Mouse (Mus musculus): ENCODE measurements around the gene Irf6. TPM values are rescaled to one million over a fixed set of nuclear protein-coding genes. Genes with fewer than 3 reads are reported as not detected.
A peak's percentile ranks its signal among the peaks of the same experiment; 100 is the strongest.

The Irf6 gene
- 0.75 and 1.4 TPM in 2 replicates for polyA plus RNA-seq (2015; fragmentation: Nextera tagmentation; extraction: Ambion mirVana)

- Histone ChIP-seq H3K4me1 (replicated peaks; ENCODE audit: control insufficient read depth, insufficient read depth, low read length) (peaks cover 10% of the 10 kb centered on the region), H3K36me3 (ENCODE audit: control insufficient read depth, insufficient read depth) (no peaks in the 10 kb centered on the region), H3K27ac (ENCODE audit: low read length) (no peak within 1 kb of the TSS), H3K9me3 (ENCODE audit: control insufficient read depth, low read length) (no peaks in the 10 kb centered on the region), H3K27me3 (replicated peaks; ENCODE audit: control insufficient read depth, insufficient read depth, low read length) (peaks cover 30% of the 10 kb centered on the region), H3K9ac (replicated peaks; ENCODE audit: low read depth, low read length) (no peak within 1 kb of the TSS), H3K4me3 (replicated peaks; ENCODE audit: low read length) (peak within 1 kb of the TSS; percentile 9), H3K4me2 (ENCODE audit: low read length) (peak within 1 kb of the TSS; percentile 23)
- peak; percentile 28; the same call in 1 of the 2 replicates for ATAC-seq
- WGBS, result under 1% methylated on average over 30 of the region's 30 CpGs
Observed at GRCm38 (mm10) chr1:193152872-193153271, at the start of gene Irf6. TSS of gene Irf6 (plus strand) at chr1:193153111.

GRCm38 (mm10) chr1:193112093-193112492 lies 40.8 kb upstream of the Irf6 start:
- no peaks in the 10 kb centered on the region for H3K4me1 ChIP-seq (replicated peaks; ENCODE audit: control insufficient read depth, insufficient read depth, low read length)
- peak; percentile 23; the same call in 1 of the 2 replicates for ATAC-seq
- peaks cover 79% of the 10 kb centered on the region for H3K36me3 ChIP-seq (ENCODE audit: control insufficient read depth, insufficient read depth)
- 80% methylated on average over 9 of the region's 9 CpGs for WGBS
- H3K27ac ChIP-seq (ENCODE audit: low read length), result no peak overlapping the region
- H3K27me3 ChIP-seq (replicated peaks; ENCODE audit: control insufficient read depth, insufficient read depth, low read length), result no peaks in the 10 kb centered on the region
- no peak overlapping the region for H3K9ac ChIP-seq (replicated peaks; ENCODE audit: low read depth, low read length)
- no peak overlapping the region for H3K4me2 ChIP-seq (ENCODE audit: low read length)
- no peak overlapping the region for H3K4me3 ChIP-seq (replicated peaks; ENCODE audit: low read length)
- H3K9me3 ChIP-seq (ENCODE audit: control insufficient read depth, low read length), result no peaks in the 10 kb centered on the region

- H3K36me3 ChIP-seq (ENCODE audit: control insufficient read depth, insufficient read depth), result peaks cover 59% of the 10 kb centered on the region
- H3K4me2 ChIP-seq (ENCODE audit: low read length), result no peak overlapping the region
- H3K27me3 ChIP-seq (replicated peaks; ENCODE audit: control insufficient read depth, insufficient read depth, low read length), result no peaks in the 10 kb centered on the region
- no peak overlapping the region for H3K27ac ChIP-seq (ENCODE audit: low read length)
- no peak overlapping the region for H3K4me3 ChIP-seq (replicated peaks; ENCODE audit: low read length)
- no peaks in the 10 kb centered on the region for H3K4me1 ChIP-seq (replicated peaks; ENCODE audit: control insufficient read depth, insufficient read depth, low read length)
- 95% methylated on average over 7 of the region's 7 CpGs for WGBS
- no peaks in the 10 kb centered on the region for H3K9me3 ChIP-seq (ENCODE audit: control insufficient read depth, low read length)
- no peak for ATAC-seq
- no peak overlapping the region for H3K9ac ChIP-seq (replicated peaks; ENCODE audit: low read depth, low read length)
Observed at GRCm38 (mm10) chr1:193122793-193123192, 30.1 kb upstream of the Irf6 start.

GRCm38 (mm10) chr1:193123290-193123689 lies 29.6 kb upstream of the Irf6 start:
- 96% methylated on average over 6 of the region's 6 CpGs for WGBS
- no peak for ATAC-seq
- H3K9ac ChIP-seq (replicated peaks; ENCODE audit: low read depth, low read length), result no peak overlapping the region
- no peaks in the 10 kb centered on the region for H3K9me3 ChIP-seq (ENCODE audit: control insufficient read depth, low read length)
- H3K27ac ChIP-seq (ENCODE audit: low read length), result no peak overlapping the region
- no peaks in the 10 kb centered on the region for H3K27me3 ChIP-seq (replicated peaks; ENCODE audit: control insufficient read depth, insufficient read depth, low read length)
- no peak overlapping the region for H3K4me3 ChIP-seq (replicated peaks; ENCODE audit: low read length)
- no peak overlapping the region for H3K4me2 ChIP-seq (ENCODE audit: low read length)
- no peaks in the 10 kb centered on the region for H3K4me1 ChIP-seq (replicated peaks; ENCODE audit: control insufficient read depth, insufficient read depth, low read length)
- peaks cover 54% of the 10 kb centered on the region for H3K36me3 ChIP-seq (ENCODE audit: control insufficient read depth, insufficient read depth)

GRCm38 (mm10) chr1:193125835-193126234 lies 27.1 kb upstream of the Irf6 start:
- H3K4me2 ChIP-seq (ENCODE audit: low read length), result no peak overlapping the region
- ATAC-seq, result no peak
- H3K4me3 ChIP-seq (replicated peaks; ENCODE audit: low read length), result no peak overlapping the region
- H3K36me3 ChIP-seq (ENCODE audit: control insufficient read depth, insufficient read depth), result peaks cover 32% of the 10 kb centered on the region
- no peak overlapping the region for H3K9ac ChIP-seq (replicated peaks; ENCODE audit: low read depth, low read length)
- no peak overlapping the region for H3K27ac ChIP-seq (ENCODE audit: low read length)
- H3K9me3 ChIP-seq (ENCODE audit: control insufficient read depth, low read length), result no peaks in the 10 kb centered on the region
- no peaks in the 10 kb centered on the region for H3K27me3 ChIP-seq (replicated peaks; ENCODE audit: control insufficient read depth, insufficient read depth, low read length)
- H3K4me1 ChIP-seq (replicated peaks; ENCODE audit: control insufficient read depth, insufficient read depth, low read length), result peaks cover 9% of the 10 kb centered on the region
- 82% methylated on average over 4 of the region's 4 CpGs for WGBS

GRCm38 (mm10) chr1:193128055-193128454 lies 24.9 kb upstream of the Irf6 start:
- Histone ChIP-seq H3K36me3 (ENCODE audit: control insufficient read depth, insufficient read depth) (peaks cover 14% of the 10 kb centered on the region), H3K9me3 (ENCODE audit: control insufficient read depth, low read length) (no peaks in the 10 kb centered on the region), H3K4me3 (replicated peaks; ENCODE audit: low read length) (no peak overlapping the region), H3K27ac (ENCODE audit: low read length) (no peak overlapping the region), H3K27me3 (replicated peaks; ENCODE audit: control insufficient read depth, insufficient read depth, low read length) (no peaks in the 10 kb centered on the region), H3K9ac (replicated peaks; ENCODE audit: low read depth, low read length) (no peak overlapping the region), H3K4me2 (ENCODE audit: low read length) (no peak overlapping the region), H3K4me1 (replicated peaks; ENCODE audit: control insufficient read depth, insufficient read depth, low read length) (peaks cover 9% of the 10 kb centered on the region)
- no peak for ATAC-seq
- 94% methylated on average over 6 of the region's 6 CpGs for WGBS

- no peak for ATAC-seq
- H3K4me1 ChIP-seq (replicated peaks; ENCODE audit: control insufficient read depth, insufficient read depth, low read length), result peaks cover 9% of the 10 kb centered on the region
- no peak overlapping the region for H3K27ac ChIP-seq (ENCODE audit: low read length)
- H3K9ac ChIP-seq (replicated peaks; ENCODE audit: low read depth, low read length), result peak overlapping the region; percentile 89
- no peaks in the 10 kb centered on the region for H3K9me3 ChIP-seq (ENCODE audit: control insufficient read depth, low read length)
- no peaks in the 10 kb centered on the region for H3K27me3 ChIP-seq (replicated peaks; ENCODE audit: control insufficient read depth, insufficient read depth, low read length)
- peak overlapping the region; percentile 100 for H3K4me3 ChIP-seq (replicated peaks; ENCODE audit: low read length)
- peaks cover 6% of the 10 kb centered on the region; the same call in 1 of the 2 replicates for H3K36me3 ChIP-seq (ENCODE audit: control insufficient read depth, insufficient read depth)
- WGBS, result 29% methylated on average over 5 of the region's 5 CpGs
- H3K4me2 ChIP-seq (ENCODE audit: low read length), result peak overlapping the region; percentile 74
Observed at GRCm38 (mm10) chr1:193129321-193129720, 23.6 kb upstream of the Irf6 start.

- H3K27ac ChIP-seq (ENCODE audit: low read length), result peak within 1 kb of the TSS; percentile 76
- ATAC-seq, result peak; percentile 94
- H3K9me3 ChIP-seq (ENCODE audit: control insufficient read depth, low read length), result no peaks in the 10 kb centered on the region
- H3K27me3 ChIP-seq (replicated peaks; ENCODE audit: control insufficient read depth, insufficient read depth, low read length), result no peaks in the 10 kb centered on the region
- peaks cover 6% of the 10 kb centered on the region; the same call in 1 of the 2 replicates for H3K36me3 ChIP-seq (ENCODE audit: control insufficient read depth, insufficient read depth)
- H3K9ac ChIP-seq (replicated peaks; ENCODE audit: low read depth, low read length), result peak within 1 kb of the TSS; percentile 89
- peak within 1 kb of the TSS; percentile 74 for H3K4me2 ChIP-seq (ENCODE audit: low read length)
- H3K4me3 ChIP-seq (replicated peaks; ENCODE audit: low read length), result peak within 1 kb of the TSS; percentile 100
- H3K4me1 ChIP-seq (replicated peaks; ENCODE audit: control insufficient read depth, insufficient read depth, low read length), result peaks cover 9% of the 10 kb centered on the region
- WGBS, result under 1% methylated on average over 61 of the region's 61 CpGs
Observed at GRCm38 (mm10) chr1:193129786-193130455, 23.0 kb upstream of the Irf6 start, which contains the start of gene Diexf. TSS of gene Diexf (minus strand) at chr1:193130272.

- H3K9ac ChIP-seq (replicated peaks; ENCODE audit: low read depth, low read length), result peak overlapping the region; percentile 61
- peak overlapping the region; percentile 65 for H3K4me2 ChIP-seq (ENCODE audit: low read length)
- peak overlapping the region; percentile 100 for H3K4me3 ChIP-seq (replicated peaks; ENCODE audit: low read length)
- peak overlapping the region; percentile 76 for H3K27ac ChIP-seq (ENCODE audit: low read length)
- H3K36me3 ChIP-seq (ENCODE audit: control insufficient read depth, insufficient read depth), result peaks cover 6% of the 10 kb centered on the region; the same call in 1 of the 2 replicates
- H3K4me1 ChIP-seq (replicated peaks; ENCODE audit: control insufficient read depth, insufficient read depth, low read length), result peaks cover 9% of the 10 kb centered on the region
- 27% methylated on average over 11 of the region's 11 CpGs for WGBS
- H3K27me3 ChIP-seq (replicated peaks; ENCODE audit: control insufficient read depth, insufficient read depth, low read length), result no peaks in the 10 kb centered on the region
- peak; percentile 57 for ATAC-seq
- no peaks in the 10 kb centered on the region for H3K9me3 ChIP-seq (ENCODE audit: control insufficient read depth, low read length)
Observed at GRCm38 (mm10) chr1:193130456-193130825, 22.5 kb upstream of the Irf6 start.

All from forebrain, embryonic 16.5 days (tissue).